Mouse (Mus musculus) embryo, embryonic 10 days (tissue): ENCODE measurements around the gene Sema4a.
A peak's percentile ranks its signal among the peaks of the same experiment; 100 is the strongest.

Experiments used
- DNase-seq: peaks from one replicate; pipeline ENCODE4 v3.0.0-alpha.2; 2015; ENCODE audit warnings: low spot score

Gene Sema4a

GRCm38 (mm10) chr3:88460983-88461696 is at the start of gene Sema4a:
Gene Sema4a, minus strand, starts transcription at chr3:88461182.
- DNase-seq, result no peak

- DNase-seq, result peak; percentile 92
These were observed 48.9 kb upstream of the Sema4a start, which contains the start of gene Lmna for GRCm38 (mm10) chr3:88509692-88510420. Gene Lmna, minus strand, starts transcription at chr3:88509956.

DNA sequence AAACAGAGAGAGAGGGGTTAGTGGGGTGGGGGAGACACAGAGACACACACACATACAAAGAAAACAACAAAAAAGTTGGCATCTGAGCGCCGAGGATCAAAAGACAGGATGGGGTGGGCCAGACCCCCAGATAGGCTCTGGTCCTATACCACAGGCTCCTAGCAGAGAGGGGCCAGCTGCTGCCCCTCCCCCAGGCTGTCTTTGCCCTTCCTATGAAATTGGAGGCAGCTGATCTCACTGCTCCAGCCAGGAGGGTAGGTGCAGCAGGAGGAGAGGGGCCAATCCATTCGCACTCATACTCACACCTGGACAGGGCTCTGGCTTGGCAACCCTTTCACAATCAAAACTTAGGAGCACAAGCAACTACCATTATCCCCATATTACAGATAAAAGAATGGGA is 48.3 kb upstream of the Sema4a start:
- DNase-seq, result no peak

DNA sequence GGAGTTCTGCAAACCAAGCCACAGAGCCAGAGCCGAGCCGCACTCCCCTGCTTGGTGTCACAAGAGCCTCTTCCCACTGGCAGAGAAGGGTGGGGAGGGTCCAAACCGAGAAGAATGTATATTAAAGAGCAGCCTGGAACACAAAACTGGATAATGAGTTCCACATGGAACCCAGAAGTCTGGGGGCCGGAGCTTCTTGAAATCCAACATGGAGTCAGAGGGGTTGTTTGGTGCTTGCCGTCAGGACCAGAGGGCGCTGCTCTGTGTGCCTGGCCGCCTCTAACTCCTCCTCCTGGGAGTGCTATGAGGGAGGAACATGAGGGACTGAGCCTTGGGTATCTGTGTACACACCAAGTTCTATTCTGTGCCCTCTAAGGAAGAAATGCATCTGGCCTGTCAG is 44.8 kb upstream of the Sema4a start:
- DNase-seq, result no peak

DNA sequence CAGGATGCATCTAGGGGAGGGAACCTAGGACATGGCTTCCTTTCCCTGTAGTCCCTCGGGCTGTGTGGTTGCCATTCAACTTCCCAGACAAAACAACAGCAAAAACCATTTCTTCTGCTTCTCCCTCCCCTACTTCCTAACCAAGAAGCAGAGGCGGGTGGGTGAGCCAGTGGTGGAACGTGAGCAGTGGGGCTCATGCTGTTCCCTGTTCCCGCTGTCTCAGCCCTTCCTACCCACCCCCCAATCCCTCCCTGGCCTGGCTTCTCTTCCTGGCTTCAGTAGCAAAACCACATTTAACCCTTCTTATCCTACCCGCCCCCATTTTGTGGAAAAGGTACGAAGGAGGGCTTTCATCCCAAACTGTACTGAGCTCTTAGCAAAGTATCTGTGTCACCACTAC is 44.1 kb upstream of the Sema4a start:
- no peak for DNase-seq

DNA sequence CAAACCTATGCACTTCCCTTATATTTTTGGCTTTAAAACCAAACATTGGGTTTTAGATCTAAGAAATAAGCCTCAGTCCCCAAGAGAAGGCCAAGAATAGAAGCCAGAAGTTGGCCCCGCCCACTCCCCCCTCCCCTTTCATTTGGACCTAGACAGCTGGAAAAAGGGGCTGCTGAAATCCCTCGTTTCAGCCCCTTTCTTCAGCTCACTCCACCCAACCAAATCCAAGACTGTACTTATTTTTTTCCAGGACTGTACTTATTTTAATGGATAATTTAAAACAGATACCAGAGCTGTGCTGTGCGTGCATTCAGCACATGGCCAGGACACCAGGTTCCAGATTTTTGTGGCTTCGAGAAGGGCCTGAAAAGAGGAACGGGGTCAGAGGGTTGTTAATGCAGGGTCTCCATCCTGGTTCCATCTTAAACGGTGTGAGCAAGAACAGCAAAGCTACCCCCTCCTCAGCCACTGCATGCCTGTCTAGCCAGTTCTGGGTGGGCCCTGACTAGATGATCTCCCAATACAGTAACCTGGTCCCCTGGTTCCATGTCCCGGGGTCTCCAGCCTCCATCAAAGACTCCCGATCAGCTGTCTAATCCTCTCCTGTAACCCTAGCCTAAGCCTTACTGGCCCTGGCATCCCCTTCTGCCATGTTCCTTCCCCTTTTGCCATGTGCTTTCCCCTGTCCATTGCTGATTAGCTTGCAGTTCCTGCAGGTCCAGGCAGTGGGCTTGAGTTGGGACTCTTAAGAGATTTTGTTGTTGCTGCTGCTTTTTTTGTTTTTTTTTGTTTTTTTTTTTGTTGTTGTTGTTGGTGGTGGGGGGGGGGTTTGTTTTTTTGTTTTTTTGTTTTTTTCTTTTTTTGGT is 43.1 kb upstream of the Sema4a start:
- DNase-seq, result no peak

GRCm38 (mm10) chr3:88503505-88503863 is 42.5 kb upstream of the Sema4a start:
- DNase-seq, result no peak

- peak; percentile 81 for DNase-seq
These were observed 41.9 kb upstream of the Sema4a start for GRCm38 (mm10) chr3:88502641-88503504.

- DNase-seq, result no peak
These were observed 41.1 kb upstream of the Sema4a start for GRCm38 (mm10) chr3:88502031-88502571.

GRCm38 (mm10) chr3:88501366-88502030 is 40.5 kb upstream of the Sema4a start:
- DNase-seq, result no peak

DNA sequence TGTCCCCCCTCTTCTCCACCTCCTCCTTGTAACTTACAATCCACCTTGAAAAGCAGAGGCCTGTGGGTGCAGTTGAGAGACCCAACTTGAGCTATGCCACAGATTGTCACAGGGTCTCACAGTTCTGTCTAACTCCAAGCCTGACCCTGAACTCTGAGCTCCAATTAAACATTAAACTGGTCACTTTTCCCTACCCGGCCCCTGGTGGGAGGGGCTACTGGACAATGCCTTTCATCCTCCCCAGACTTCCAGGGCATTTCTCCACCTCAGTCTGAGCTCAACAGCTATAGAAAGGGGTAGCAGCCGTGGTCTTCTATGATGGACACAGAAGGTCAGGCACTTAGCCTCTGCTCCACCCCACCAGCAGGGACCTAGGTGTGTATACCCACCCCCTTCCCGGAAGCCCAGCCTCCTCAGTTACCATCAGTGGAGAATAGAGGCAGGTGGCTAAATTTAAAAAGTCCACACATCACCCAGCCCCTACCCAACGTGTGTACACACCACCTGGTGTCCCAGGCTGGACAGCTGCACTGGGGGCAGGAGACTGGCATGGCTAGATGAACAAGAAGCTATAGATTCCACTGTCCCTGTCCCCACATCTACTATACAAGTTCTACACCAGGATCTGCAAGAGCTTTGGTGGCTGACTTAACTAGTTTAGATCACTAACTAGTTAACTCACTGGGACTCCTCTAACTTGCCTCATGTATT is 39.8 kb upstream of the Sema4a start:
- DNase-seq, result no peak

- DNase-seq, result no peak
These were observed 39.1 kb upstream of the Sema4a start for GRCm38 (mm10) chr3:88500087-88500486.

- no peak for DNase-seq
These were observed 38.6 kb upstream of the Sema4a start for GRCm38 (mm10) chr3:88499580-88499979.

DNA sequence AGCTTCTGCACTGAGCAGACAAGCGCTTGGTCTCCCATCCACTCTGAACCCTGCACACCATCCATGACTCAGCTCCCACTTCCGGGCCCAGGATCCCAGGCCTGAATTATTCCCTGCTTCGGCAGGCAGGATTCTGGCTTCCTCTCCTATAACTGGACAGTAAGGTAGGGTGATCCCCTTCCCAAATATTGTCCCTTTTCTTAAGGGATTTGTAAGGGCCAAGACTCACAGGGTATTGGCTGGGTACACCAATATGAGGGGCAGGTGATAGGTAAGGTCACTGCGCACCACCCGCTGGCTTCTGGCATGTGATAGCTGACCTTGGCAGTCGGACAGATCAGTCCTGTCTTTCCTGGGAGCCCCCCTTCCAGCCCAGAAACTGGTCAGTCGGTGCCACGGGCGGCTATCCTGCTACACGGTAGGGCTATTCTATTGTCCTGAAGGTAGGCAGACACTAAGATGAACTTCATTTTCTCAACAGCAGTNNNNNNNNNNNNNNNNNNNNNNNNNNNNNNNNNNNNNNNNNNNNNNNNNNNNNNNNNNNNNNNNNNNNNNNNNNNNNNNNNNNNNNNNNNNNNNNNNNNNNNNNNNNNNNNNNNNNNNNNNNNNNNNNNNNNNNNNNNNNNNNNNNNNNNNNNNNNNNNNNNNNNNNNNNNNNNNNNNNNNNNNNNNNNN is 34.9 kb upstream of the Sema4a start:
- no peak for DNase-seq

DNA sequence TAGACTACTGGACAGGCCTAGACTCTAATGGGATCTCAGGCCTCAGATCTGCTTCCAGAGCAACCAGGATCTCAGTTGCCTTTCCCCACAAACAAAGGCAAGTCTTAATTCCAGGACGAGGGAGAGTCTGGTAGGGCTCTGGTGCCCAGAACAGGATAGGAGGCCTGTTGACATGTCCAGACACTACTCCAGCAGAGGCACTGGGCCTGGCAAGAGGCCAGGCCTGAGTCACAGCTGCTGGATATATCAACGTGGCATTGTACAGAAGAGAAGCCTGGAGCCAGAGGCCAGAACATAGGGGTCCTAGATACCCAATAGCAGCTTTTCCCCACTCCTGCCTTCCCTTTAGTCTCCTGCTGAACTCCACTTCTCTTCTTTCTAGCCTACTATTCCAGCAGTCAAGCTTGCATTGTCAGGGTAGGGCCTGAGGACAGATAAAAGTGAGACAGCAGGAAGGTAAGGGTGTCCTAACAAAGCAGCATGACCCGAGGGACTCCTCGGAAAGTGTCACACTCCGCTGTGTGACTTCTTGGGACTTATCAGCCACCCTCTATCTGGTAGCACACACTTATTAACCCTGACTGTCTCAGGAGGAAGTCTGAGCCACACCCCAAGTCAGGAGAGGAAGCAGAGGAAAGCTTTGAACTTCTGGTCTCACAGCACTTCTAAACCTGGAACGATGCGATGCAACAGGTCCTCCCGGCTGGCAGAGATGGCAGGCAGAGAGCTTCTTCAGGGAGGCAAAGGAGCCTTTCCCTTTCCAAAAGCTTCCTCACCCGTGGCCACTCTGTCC is 34.0 kb upstream of the Sema4a start:
- no peak for DNase-seq

DNA sequence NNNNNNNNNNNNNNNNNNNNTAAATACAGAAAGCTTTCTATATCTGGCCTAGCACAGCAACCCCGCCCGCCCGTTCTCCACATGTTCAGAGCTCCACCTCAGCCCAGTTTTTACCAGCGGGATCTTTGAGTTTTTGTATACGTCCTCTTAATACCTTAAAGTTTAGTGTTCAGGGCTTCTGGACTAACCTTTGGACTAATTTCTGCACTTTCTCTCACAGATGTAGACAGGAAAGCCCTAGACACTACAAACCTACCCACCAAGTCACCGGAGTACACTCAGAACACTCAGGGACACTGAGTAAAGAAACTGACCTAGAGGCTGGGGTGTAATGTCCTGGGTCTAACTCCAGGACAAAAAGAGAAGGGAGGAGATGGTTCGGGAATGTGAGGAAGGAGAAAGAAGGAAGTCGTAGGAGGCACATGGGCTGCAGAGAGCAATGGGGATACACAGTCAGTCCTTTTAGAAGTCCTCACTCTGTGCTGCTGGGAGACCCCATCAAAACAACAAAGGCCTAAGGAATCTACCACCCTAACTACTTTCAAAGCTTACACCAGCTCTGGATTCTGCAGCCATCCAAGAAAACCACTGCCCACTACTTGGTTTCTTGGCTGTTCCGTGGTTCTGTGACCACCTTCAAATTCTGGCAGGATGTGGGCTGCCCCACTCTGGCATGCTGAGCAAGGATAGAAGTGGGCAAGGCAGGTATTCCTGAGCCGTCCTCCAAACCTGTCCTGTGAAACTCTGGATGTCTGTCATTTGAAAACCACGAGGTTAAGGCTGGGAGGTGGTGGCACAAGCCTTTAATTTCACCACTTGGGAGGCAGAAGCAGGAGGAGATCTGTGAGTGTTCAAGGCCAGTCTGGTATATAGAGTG is 33.0 kb upstream of the Sema4a start:
- no peak for DNase-seq

DNA sequence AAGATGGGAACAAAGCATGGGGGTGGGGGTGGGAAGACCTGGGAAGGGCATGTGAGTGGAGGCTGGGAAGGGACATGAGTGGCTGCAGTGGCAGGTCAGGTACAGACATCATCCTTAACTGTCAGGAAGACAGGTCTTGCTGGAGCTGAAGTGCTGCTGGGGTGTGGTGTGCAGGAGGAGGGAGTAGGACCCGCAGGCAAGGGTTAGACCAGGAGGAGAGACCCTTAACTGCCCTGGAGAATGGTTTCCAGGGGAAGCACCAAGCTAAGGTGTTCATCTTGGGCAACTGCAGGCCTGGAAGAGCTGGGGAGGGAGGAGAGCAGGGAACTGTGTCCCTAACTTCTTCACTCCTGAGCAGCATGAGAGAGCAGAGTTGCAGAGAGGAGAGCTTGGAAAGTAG is 26.4 kb upstream of the Sema4a start:
- no peak for DNase-seq

DNA sequence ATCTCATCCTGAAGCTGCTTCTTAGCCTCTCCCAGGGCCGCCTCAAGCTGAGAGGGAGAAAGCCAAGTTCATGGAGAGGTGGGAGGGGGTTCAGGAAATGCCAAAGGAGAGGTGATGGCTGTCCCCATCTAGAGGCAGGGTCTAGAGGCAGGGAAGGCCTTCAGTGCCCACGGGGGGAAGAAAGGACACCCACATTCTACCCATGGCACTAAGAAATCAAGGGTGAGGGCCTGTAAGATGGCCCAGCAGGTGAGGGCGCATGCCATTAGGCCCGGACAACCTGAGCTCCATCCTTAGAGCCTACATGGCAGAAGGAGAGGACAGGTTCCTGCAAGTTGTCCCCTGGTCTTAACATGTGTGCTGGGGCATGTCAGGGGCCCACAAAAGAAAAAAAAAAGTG is 25.9 kb upstream of the Sema4a start:
- no peak for DNase-seq
